Mouse (Mus musculus): ENCODE data around the gene Rinl.

GRCm38 (mm10) chr7:28812949-28813348 is 24.2 kb downstream of the Rinl start:
- no peak for TF ChIP-seq CTCF (IDR thresholded peaks at IDR 0.05; ENCODE audit: control insufficient read depth, insufficient read depth, insufficient read length)
- TF ChIP-seq CEBPB (IDR thresholded peaks at IDR 0.05; ENCODE audit: low read depth) = no peak
- TF ChIP-seq USF1 (IDR thresholded peaks at IDR 0.05; ENCODE audit: low read depth) = no peak
- TF ChIP-seq MAX (IDR thresholded peaks at IDR 0.05) = no peak

Measured in C2C12 (cell line).